ENCODE assay signal across 8 mouse cellular contexts in the genomic region with DNA sequence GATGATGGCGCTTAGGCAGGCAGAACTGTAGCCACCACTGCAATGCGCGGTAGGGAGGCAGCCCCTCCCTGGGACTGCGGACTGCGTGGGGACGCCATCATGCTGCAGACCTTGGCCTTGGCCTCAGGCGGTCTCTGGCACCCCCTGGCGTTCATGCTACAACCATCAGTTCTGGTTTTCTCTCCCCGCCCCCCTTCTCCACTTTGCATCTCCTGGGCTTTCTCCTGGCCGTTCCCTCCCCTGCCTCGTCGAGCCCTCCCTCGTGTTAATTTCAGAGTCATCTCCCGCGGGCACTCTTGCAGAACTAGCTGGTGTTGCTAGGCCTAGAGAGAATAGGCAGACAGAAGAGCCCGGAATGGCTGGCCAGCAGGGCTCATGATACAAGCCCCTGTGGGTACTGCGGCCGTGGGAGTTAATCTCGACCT. TPM values are rescaled to one million over a fixed set of nuclear protein-coding genes. Genes with fewer than 3 reads are reported as not detected.
A peak's percentile ranks its signal among the peaks of the same experiment; 100 is the strongest.
DNase-seq lines count a peak whose midpoint lies in the region; ATAC-seq and TF ChIP-seq lines count a peak whose summit lies in the region.

No protein-coding gene starts in this region.

- no peaks in the 10 kb centered on the region for H3K79me3 ChIP-seq in C2C12 (ENCODE audit: low read depth)

- peaks cover 7% of the 10 kb centered on the region for H3K4me1 ChIP-seq in bone marrow macrophage, adult 2 months (ENCODE audit: control insufficient read depth, insufficient read depth, low read length)
- peaks cover 8% of the 10 kb centered on the region; the same call in 1 of the 2 replicates for H3K4me1 ChIP-seq in embryonic fibroblast, embryonic 13.5 days (ENCODE audit: control insufficient read depth, insufficient read depth, low read length)
- H3K4me1 ChIP-seq in heart, embryonic 10.5 days = no peaks in the 10 kb centered on the region
- peaks cover 5% of the 10 kb centered on the region; the same call in 1 of the 2 replicates for H3K4me1 ChIP-seq in kidney, embryonic 15.5 days
- peaks cover 4% of the 10 kb centered on the region; the same call in 1 of the 2 replicates for H3K4me1 ChIP-seq in liver, embryonic 11.5 days (replicated peaks; ENCODE audit: control insufficient read depth, insufficient read depth, low read length)

- no peaks in the 10 kb centered on the region for H3K9me3 ChIP-seq in heart, embryonic 10.5 days
- no peaks in the 10 kb centered on the region for H3K9me3 ChIP-seq in kidney, embryonic 15.5 days (replicated peaks)
- no peaks in the 10 kb centered on the region for H3K9me3 ChIP-seq in liver, embryonic 11.5 days (ENCODE audit: control insufficient read depth, low read length)

- H3K79me2 ChIP-seq in C2C12 (ENCODE audit: control insufficient read depth, insufficient read depth) (no peaks in the 10 kb centered on the region), myocyte (ENCODE audit: control insufficient read depth, insufficient read depth) (no peaks in the 10 kb centered on the region)

- H3K9ac ChIP-seq in kidney, embryonic 15.5 days = 0 out of 2 replicates have a peak overlapping the region, but pooled peaks have one; percentile 14
- peak overlapping the region; percentile 40; the same call in 1 of the 2 replicates for H3K9ac ChIP-seq in liver, embryonic 11.5 days (ENCODE audit: low read depth, low read length)

- H3K4me3 ChIP-seq in C2C12 (ENCODE audit: insufficient read depth, poor library complexity, severe bottlenecking) (peak overlapping the region; percentile 11), myocyte (peak overlapping the region; percentile 24)
- H3K4me3 ChIP-seq in bone marrow macrophage, adult 2 months (ENCODE audit: insufficient read depth, low read length) = peak overlapping the region; percentile 52
- no peak overlapping the region for H3K4me3 ChIP-seq in embryonic fibroblast, embryonic 13.5 days (ENCODE audit: insufficient read depth, low read length)
- peak overlapping the region; percentile 50 for H3K4me3 ChIP-seq in heart, embryonic 10.5 days
- peak overlapping the region; percentile 39 for H3K4me3 ChIP-seq in kidney, embryonic 15.5 days (replicated peaks)
- H3K4me3 ChIP-seq in liver, embryonic 11.5 days (ENCODE audit: low read depth, low read length) = peak overlapping the region; percentile 34

- peak overlapping the region; percentile 61 for H3K4me2 ChIP-seq in kidney, embryonic 15.5 days
- peak overlapping the region; percentile 73 for H3K4me2 ChIP-seq in liver, embryonic 11.5 days
- H3K4me2 ChIP-seq in myocyte (ENCODE audit: low read depth) = peak overlapping the region; percentile 86

- ATAC-seq in kidney, embryonic 15.5 days (replicated peaks; ENCODE audit: low FRiP score) = peak; percentile 94
- ATAC-seq in liver, embryonic 11.5 days (replicated peaks; ENCODE audit: low FRiP score) = peak; percentile 91

- 19% methylated on average over 16 of the region's 19 CpGs for WGBS in heart, embryonic 10.5 days
- 24% methylated on average over 18 of the region's 19 CpGs for WGBS in kidney, embryonic 15.5 days
- WGBS in liver, embryonic 11.5 days = 24% methylated on average over 18 of the region's 19 CpGs

- peak; percentile 89 for DNase-seq in heart, embryonic 10.5 days (ENCODE audit: low spot score)
- DNase-seq in liver, embryonic 11.5 days (ENCODE audit: low spot score) = peak; percentile 68
- peak; percentile 74 to 88 for DNase-seq in spleen, postnatal 4 days (ENCODE audit: low spot score in 2 of 2)

- no peak for TF ChIP-seq POLR2A in bone marrow macrophage, adult 2 months (IDR thresholded peaks at IDR 0.05; ENCODE audit: borderline replicate concordance, low read depth, low read length)
- TF ChIP-seq POLR2A in embryonic fibroblast, embryonic 13.5 days (IDR thresholded peaks at IDR 0.05; ENCODE audit: low read depth, low read length) = peak; percentile 57
- peak; percentile 77 for TF ChIP-seq POLR2A in myocyte (IDR thresholded peaks at IDR 0.05; ENCODE audit: insufficient read length, low read depth)

- H3ac ChIP-seq in C2C12 (ENCODE audit: control insufficient read depth, insufficient read length, low read depth) = peak overlapping the region; percentile 44
- no peak overlapping the region for H3ac ChIP-seq in myocyte (ENCODE audit: control insufficient read depth, insufficient read length)

- no peak overlapping the region for H3K27ac ChIP-seq in bone marrow macrophage, adult 2 months (ENCODE audit: insufficient read depth, low read depth, low read length)
- H3K27ac ChIP-seq in embryonic fibroblast, embryonic 13.5 days (ENCODE audit: insufficient read depth, low read length) = peak overlapping the region; percentile 35; the same call in 1 of the 2 replicates
- 0 out of 2 replicates have a peak overlapping the region, but pooled peaks have one; percentile 56 for H3K27ac ChIP-seq in heart, embryonic 10.5 days
- peak overlapping the region; percentile 75 for H3K27ac ChIP-seq in kidney, embryonic 15.5 days
- H3K27ac ChIP-seq in liver, embryonic 11.5 days (ENCODE audit: low read depth, low read length) = no peak overlapping the region

- no peaks in the 10 kb centered on the region for H3K27me3 ChIP-seq in C2C12 (ENCODE audit: control insufficient read depth, insufficient read depth, insufficient read length)
- no peaks in the 10 kb centered on the region for H3K27me3 ChIP-seq in heart, embryonic 10.5 days (ENCODE audit: insufficient read depth, poor library complexity, severe bottlenecking)
- H3K27me3 ChIP-seq in kidney, embryonic 15.5 days = no peaks in the 10 kb centered on the region
- H3K27me3 ChIP-seq in liver, embryonic 11.5 days (replicated peaks; ENCODE audit: control insufficient read depth, insufficient read depth, low read length) = no peaks in the 10 kb centered on the region
- no peaks in the 10 kb centered on the region for H3K27me3 ChIP-seq in myocyte (ENCODE audit: control insufficient read depth, insufficient read depth, insufficient read length)

- peak; percentile 89 for TF ChIP-seq CTCF in C2C12 (IDR thresholded peaks at IDR 0.05; ENCODE audit: control insufficient read depth, insufficient read depth, insufficient read length)
- TF ChIP-seq CTCF in bone marrow macrophage, adult 2 months (IDR thresholded peaks at IDR 0.05; ENCODE audit: low read depth, low read length) = peak; percentile 33; the same call in 1 of the 2 replicates
- TF ChIP-seq CTCF in embryonic fibroblast, embryonic 13.5 days (IDR thresholded peaks at IDR 0.05; ENCODE audit: borderline replicate concordance, insufficient read depth, low read length) = peak; percentile 76; the same call in 1 of the 2 replicates

- H3K36me3 ChIP-seq in C2C12 (ENCODE audit: control insufficient read depth, insufficient read depth) = no peaks in the 10 kb centered on the region
- H3K36me3 ChIP-seq in heart, embryonic 10.5 days = no peaks in the 10 kb centered on the region
- H3K36me3 ChIP-seq in kidney, embryonic 15.5 days = no peaks in the 10 kb centered on the region
- no peaks in the 10 kb centered on the region for H3K36me3 ChIP-seq in liver, embryonic 11.5 days (ENCODE audit: control insufficient read depth, insufficient read depth, low read length)
- no peaks in the 10 kb centered on the region for H3K36me3 ChIP-seq in myocyte (ENCODE audit: control insufficient read depth, insufficient read depth)

TF ChIP-seq in C2C12, 6 proteins besides CTCF, POLR2A, EP300 and RAD21:
- TF ChIP-seq FOSL1 (IDR thresholded peaks at IDR 0.05; ENCODE audit: insufficient read depth, low read length, poor library complexity, severe bottlenecking) (no peak), USF1 (IDR thresholded peaks at IDR 0.05; ENCODE audit: low read depth) (no peak), MAX (IDR thresholded peaks at IDR 0.05) (peak; percentile 34), MYOD1 (IDR thresholded peaks at IDR 0.05; ENCODE audit: control insufficient read depth, insufficient read length, low read depth) (no peak), MYOG (IDR thresholded peaks at IDR 0.05; ENCODE audit: control insufficient read depth, extremely low read depth, insufficient read length) (no peak), CEBPB (IDR thresholded peaks at IDR 0.05; ENCODE audit: low read depth) (no peak)
TF ChIP-seq in C2C12: peak in this region for 1.

TF ChIP-seq in myocyte, 11 proteins besides CTCF, POLR2A, EP300 and RAD21:
- TF ChIP-seq MYOG (IDR thresholded peaks at IDR 0.05; ENCODE audit: control insufficient read depth in 1 of 3, insufficient read depth in 1 of 3, insufficient read length in 2 of 3, low read depth in 2 of 3) (peak in 1 of 3 experiments; percentile 9), E2F4 (IDR thresholded peaks at IDR 0.05; ENCODE audit: insufficient read depth) (no peak), POLR2AphosphoS2 (IDR thresholded peaks at IDR 0.05; ENCODE audit: insufficient read length, low read depth) (peak; percentile 47), TCF12 (IDR thresholded peaks at IDR 0.05; ENCODE audit: insufficient read depth, poor library complexity, severe bottlenecking) (no peak), USF1 (IDR thresholded peaks at IDR 0.05; ENCODE audit: low read depth) (no peak)

RNA-seq across cellular contexts. Expression of a gene that starts 21.6 kb away (rescaled TPM):
- polyA plus RNA-seq in C2C12 (2012; fragmentation: generic; extraction: Trizol) (33.2 TPM), myocyte (2012; fragmentation: generic; extraction: Trizol) (66.5 TPM)
- 66.4 and 74.5 TPM in 2 replicates for polyA plus RNA-seq in bone marrow macrophage, adult 2 months (2012; ENCODE audit: insufficient read depth, insufficient read length, missing spikeins)
- polyA plus RNA-seq in embryonic fibroblast, embryonic 13.5 days (2011; ENCODE audit: insufficient read length, low read depth, missing spikeins) = 76.4 and 90.9 TPM in 2 replicates
- 117 and 128 TPM in 2 replicates for polyA plus RNA-seq in heart, embryonic 10.5 days (2016; fragmentation: Nextera tagmentation; extraction: Ambion mirVana)
- 115 and 129 TPM in 2 replicates for polyA plus RNA-seq in kidney, embryonic 15.5 days (2015; fragmentation: Nextera tagmentation; extraction: Ambion mirVana)
- polyA plus RNA-seq in liver, embryonic 11.5 days (2014; fragmentation: Nextera tagmentation; extraction: Ambion mirVana) = 83.7 and 84.4 TPM in 2 replicates

RNA-seq across cellular contexts. Expression of a gene that starts 50.8 kb away (rescaled TPM):
- polyA plus RNA-seq in C2C12 (2012; fragmentation: generic; extraction: Trizol) (466 TPM), myocyte (2012; fragmentation: generic; extraction: Trizol) (387 TPM)
- polyA plus RNA-seq in bone marrow macrophage, adult 2 months (2012; ENCODE audit: insufficient read depth, insufficient read length, missing spikeins) = 8.6 and 10.6 TPM in 2 replicates
- 739 and 1,331 TPM in 2 replicates for polyA plus RNA-seq in embryonic fibroblast, embryonic 13.5 days (2011; ENCODE audit: insufficient read length, low read depth, missing spikeins)
- polyA plus RNA-seq in heart, embryonic 10.5 days (2016; fragmentation: Nextera tagmentation; extraction: Ambion mirVana) = 24.2 and 29.2 TPM in 2 replicates
- 23.1 and 28.0 TPM in 2 replicates for polyA plus RNA-seq in kidney, embryonic 15.5 days (2015; fragmentation: Nextera tagmentation; extraction: Ambion mirVana)
- 8.8 and 10.6 TPM in 2 replicates for polyA plus RNA-seq in liver, embryonic 11.5 days (2014; fragmentation: Nextera tagmentation; extraction: Ambion mirVana)

Comparison
In these comparisons a context has a peak if more than half of its experiments do, and no peak if none do; other contexts are left out.
1. CTCF ChIP-seq: peak in every context shown above with its lines; median percentile 89 in C2C12; 76 in embryonic fibroblast, embryonic 13.5 days; 33 in bone marrow macrophage, adult 2 months.
2. H3K27ac ChIP-seq: peak in embryonic fibroblast, embryonic 13.5 days (single experiment), heart, embryonic 10.5 days (single experiment) and kidney, embryonic 15.5 days (single experiment); none in bone marrow macrophage, adult 2 months (single experiment) and liver, embryonic 11.5 days (single experiment).
3. RNA of a gene that starts 50.8 kb away (polyA plus RNA-seq): 739 to 1,331 TPM in embryonic fibroblast, embryonic 13.5 days, 466 TPM in C2C12 (single experiment) and 387 TPM in myocyte (single experiment); 24.2 to 29.2 TPM in heart, embryonic 10.5 days, 23.1 to 28.0 TPM in kidney, embryonic 15.5 days, 8.6 to 10.6 TPM in bone marrow macrophage, adult 2 months and 8.8 to 10.6 TPM in liver, embryonic 11.5 days; every median in the first group is over 10 times any median in the second.
4. Peak in every context shown above with its lines, with median percentiles within 50 percentile points of each other: DNase-seq and H3K4me2 ChIP-seq.